Mouse (Mus musculus): Measurements from ENCODE around the gene Banf2. TPM values are rescaled to one million over a fixed set of nuclear protein-coding genes. Genes with fewer than 3 reads are reported as not detected.

Banf2 gene
- total RNA-seq (2023; ENCODE audit: inconsistent age) = not detected in 4 replicates

GRCm38 (mm10) chr2:144032664-144033063 is at the start of gene Banf2:
TSS of gene Banf2 (plus strand) at chr2:144033059.

GRCm38 (mm10) chr2:144011080-144011551 is 21.7 kb upstream of the Banf2 start, which contains the start of gene Rrbp1:
TSS of gene Rrbp1 (minus strand) at chr2:144011263.

Other genes with a start within 250 kb of the Banf2 start
- gene Bfsp1, start 169.9 kb upstream of the Banf2 start, total RNA-seq (2023; ENCODE audit: inconsistent age) = 0.29 to 0.67 TPM (median 0.42 TPM) in 4 replicates
- 19.4 to 22.7 TPM (median 22.2 TPM) in 4 replicates for gene Dstn, start 117.7 kb upstream of the Banf2 start, total RNA-seq (2023; ENCODE audit: inconsistent age)
- gene Rrbp1, start 21.8 kb upstream of the Banf2 start, total RNA-seq (2023; ENCODE audit: inconsistent age) = 137 to 154 TPM (median 148 TPM) in 4 replicates
- 8.4 to 10.9 TPM (median 9.2 TPM) in 4 replicates for gene Mgme1, start 237.6 kb downstream of the Banf2 start, total RNA-seq (2023; ENCODE audit: inconsistent age)
- gene Snx5, start 237.8 kb downstream of the Banf2 start, total RNA-seq (2023; ENCODE audit: inconsistent age) = 1,269 to 1,383 TPM (median 1,353 TPM) in 4 replicates

Measured in B cell, adult (primary cell).